Mouse (Mus musculus): ENCODE measurements at regions not wholly inside any gene's neighbourhood (a gene's known extent, or its start where the extent isn't known, plus 50 kb on each side); places are given as distances from the start of the nearest gene placed in this dataset.

GRCm38 (mm10) chr14:48891216-48891615, 174.7 kb upstream of the Ap5m1 start:
- H3K27ac ChIP-seq, result no peak overlapping the region
- H3K4me1 ChIP-seq, result no peaks in the 10 kb centered on the region
- H3K36me3 ChIP-seq, result no peaks in the 10 kb centered on the region
- WGBS, result 77% methylated on average over 9 of the region's 9 CpGs
- no peak overlapping the region for H3K4me2 ChIP-seq
- H3K27me3 ChIP-seq (replicated peaks), result no peaks in the 10 kb centered on the region; the same call in 1 of the 2 replicates
- H3K9me3 ChIP-seq, result no peaks in the 10 kb centered on the region
- ATAC-seq (ENCODE audit: insufficient read depth, low FRiP score, low read depth), result no peak
- H3K4me3 ChIP-seq (replicated peaks), result no peak overlapping the region
- H3K9ac ChIP-seq, result no peak overlapping the region

- 6% methylated on average over 13 of the region's 13 CpGs for WGBS
- H3K27ac ChIP-seq, result no peak overlapping the region
- no peak overlapping the region for H3K4me2 ChIP-seq
- ATAC-seq (ENCODE audit: insufficient read depth, low FRiP score, low read depth), result no peak
- no peaks in the 10 kb centered on the region for H3K27me3 ChIP-seq (replicated peaks)
- H3K9ac ChIP-seq, result no peak overlapping the region
- H3K4me3 ChIP-seq (replicated peaks), result no peak overlapping the region
- no peaks in the 10 kb centered on the region for H3K9me3 ChIP-seq
- H3K36me3 ChIP-seq, result no peaks in the 10 kb centered on the region
- no peaks in the 10 kb centered on the region for H3K4me1 ChIP-seq
Observed at GRCm38 (mm10) chr14:48888954-48889353, 176.9 kb upstream of the Ap5m1 start.

- H3K9ac ChIP-seq, result no peak overlapping the region
- no peak overlapping the region for H3K4me2 ChIP-seq
- H3K36me3 ChIP-seq, result no peaks in the 10 kb centered on the region
- WGBS, result 32% methylated on average over 6 of the region's 6 CpGs
- no peak for ATAC-seq (ENCODE audit: insufficient read depth, low FRiP score, low read depth)
- no peaks in the 10 kb centered on the region for H3K27me3 ChIP-seq (replicated peaks)
- no peaks in the 10 kb centered on the region for H3K4me1 ChIP-seq
- H3K27ac ChIP-seq, result no peak overlapping the region
- no peaks in the 10 kb centered on the region for H3K9me3 ChIP-seq
- H3K4me3 ChIP-seq (replicated peaks), result no peak overlapping the region
Observed at GRCm38 (mm10) chr14:48880041-48880440, 185.9 kb upstream of the Ap5m1 start.

GRCm38 (mm10) chr14:48877998-48878657, 187.8 kb upstream of the Ap5m1 start:
- H3K4me3 ChIP-seq (replicated peaks), result no peak overlapping the region
- ATAC-seq (ENCODE audit: insufficient read depth, low FRiP score, low read depth), result no peak
- no peaks in the 10 kb centered on the region for H3K9me3 ChIP-seq
- no peaks in the 10 kb centered on the region for H3K36me3 ChIP-seq
- WGBS, result 76% methylated on average over 12 of the region's 12 CpGs
- no peak overlapping the region for H3K4me2 ChIP-seq
- H3K4me1 ChIP-seq, result no peaks in the 10 kb centered on the region
- no peaks in the 10 kb centered on the region for H3K27me3 ChIP-seq (replicated peaks)
- no peak overlapping the region for H3K9ac ChIP-seq
- H3K27ac ChIP-seq, result no peak overlapping the region

- Histone ChIP-seq H3K4me1 (no peaks in the 10 kb centered on the region), H3K9ac (no peak overlapping the region), H3K4me3 (replicated peaks) (no peak overlapping the region), H3K4me2 (no peak overlapping the region), H3K27me3 (replicated peaks) (no peaks in the 10 kb centered on the region), H3K36me3 (no peaks in the 10 kb centered on the region), H3K9me3 (no peaks in the 10 kb centered on the region), H3K27ac (no peak overlapping the region)
- 80% methylated on average over 3 of the region's 3 CpGs for WGBS
- no peak for ATAC-seq (ENCODE audit: insufficient read depth, low FRiP score, low read depth)
Observed at GRCm38 (mm10) chr14:48871313-48871712, 194.6 kb upstream of the Ap5m1 start.

- ATAC-seq (ENCODE audit: insufficient read depth, low FRiP score, low read depth), result no peak; the same call in 1 of the 2 replicates
- H3K9ac ChIP-seq, result no peak overlapping the region
- 41% methylated on average over 10 of the region's 10 CpGs for WGBS
- H3K27ac ChIP-seq, result no peak overlapping the region
- H3K4me2 ChIP-seq, result no peak overlapping the region
- no peak overlapping the region for H3K4me3 ChIP-seq (replicated peaks)
- no peaks in the 10 kb centered on the region for H3K27me3 ChIP-seq (replicated peaks)
- H3K9me3 ChIP-seq, result no peaks in the 10 kb centered on the region
- no peaks in the 10 kb centered on the region for H3K36me3 ChIP-seq
- no peaks in the 10 kb centered on the region for H3K4me1 ChIP-seq
Observed at GRCm38 (mm10) chr14:48869956-48870355, 195.9 kb upstream of the Ap5m1 start.

- Histone ChIP-seq H3K27ac (no peak overlapping the region), H3K4me1 (no peaks in the 10 kb centered on the region), H3K9me3 (no peaks in the 10 kb centered on the region), H3K9ac (no peak overlapping the region), H3K36me3 (no peaks in the 10 kb centered on the region), H3K27me3 (replicated peaks) (no peaks in the 10 kb centered on the region; the same call in none of the 2 replicates), H3K4me3 (replicated peaks) (no peak overlapping the region), H3K4me2 (no peak overlapping the region)
- no peak for ATAC-seq (ENCODE audit: insufficient read depth, low FRiP score, low read depth)
- 81% methylated on average over 5 of the region's 5 CpGs for WGBS
Observed at GRCm38 (mm10) chr14:48855453-48855852, 181.8 kb upstream of the Otx2 start.

- Histone ChIP-seq H3K4me2 (no peak overlapping the region), H3K27ac (no peak overlapping the region), H3K4me1 (no peaks in the 10 kb centered on the region), H3K27me3 (replicated peaks) (no peaks in the 10 kb centered on the region; the same call in none of the 2 replicates), H3K36me3 (no peaks in the 10 kb centered on the region), H3K9me3 (no peaks in the 10 kb centered on the region), H3K9ac (no peak overlapping the region), H3K4me3 (replicated peaks) (no peak overlapping the region)
- 32% methylated on average over 9 of the region's 9 CpGs for whole genome bisulfite sequencing
- no peak for ATAC-seq (ENCODE audit: insufficient read depth, low FRiP score, low read depth)
Observed at GRCm38 (mm10) chr14:48854188-48854924, 180.7 kb upstream of the Otx2 start.

- H3K4me3 ChIP-seq (replicated peaks), result no peak overlapping the region
- 47% methylated on average over 7 of the region's 7 CpGs for WGBS
- H3K9me3 ChIP-seq, result no peaks in the 10 kb centered on the region
- H3K4me1 ChIP-seq, result no peaks in the 10 kb centered on the region
- H3K27ac ChIP-seq, result no peak overlapping the region
- ATAC-seq (ENCODE audit: insufficient read depth, low FRiP score, low read depth), result no peak
- H3K9ac ChIP-seq, result no peak overlapping the region
- H3K27me3 ChIP-seq (replicated peaks), result no peaks in the 10 kb centered on the region; the same call in none of the 2 replicates
- H3K36me3 ChIP-seq, result no peaks in the 10 kb centered on the region
- H3K4me2 ChIP-seq, result no peak overlapping the region
Observed at GRCm38 (mm10) chr14:48853479-48854187, 180.0 kb upstream of the Otx2 start.

GRCm38 (mm10) chr14:48852787-48853186, 179.2 kb upstream of the Otx2 start:
- Histone ChIP-seq H3K4me3 (replicated peaks) (peak overlapping the region; percentile 19), H3K4me1 (no peaks in the 10 kb centered on the region), H3K36me3 (no peaks in the 10 kb centered on the region), H3K9me3 (no peaks in the 10 kb centered on the region), H3K27ac (no peak overlapping the region), H3K27me3 (replicated peaks) (no peaks in the 10 kb centered on the region; the same call in none of the 2 replicates), H3K9ac (no peak overlapping the region), H3K4me2 (peak overlapping the region; percentile 43)
- 14% methylated on average over 15 of the region's 15 CpGs for WGBS
- no peak for ATAC-seq (ENCODE audit: insufficient read depth, low FRiP score, low read depth)

GRCm38 (mm10) chr14:48852061-48852460, 178.4 kb upstream of the Otx2 start:
- Histone ChIP-seq H3K27ac (no peak overlapping the region), H3K9me3 (no peaks in the 10 kb centered on the region), H3K4me3 (replicated peaks) (no peak overlapping the region), H3K4me2 (no peak overlapping the region), H3K36me3 (no peaks in the 10 kb centered on the region), H3K27me3 (replicated peaks) (no peaks in the 10 kb centered on the region; the same call in none of the 2 replicates), H3K9ac (no peak overlapping the region), H3K4me1 (no peaks in the 10 kb centered on the region)
- no peak for ATAC-seq (ENCODE audit: insufficient read depth, low FRiP score, low read depth)
- 57% methylated on average over 4 of the region's 4 CpGs for WGBS

- ATAC-seq (ENCODE audit: insufficient read depth, low FRiP score, low read depth), result no peak
- H3K9ac ChIP-seq, result no peak overlapping the region
- H3K36me3 ChIP-seq, result no peaks in the 10 kb centered on the region
- H3K27me3 ChIP-seq (replicated peaks), result no peaks in the 10 kb centered on the region
- 73% methylated on average over 4 of the region's 4 CpGs for WGBS
- H3K4me3 ChIP-seq (replicated peaks), result no peak overlapping the region
- no peak overlapping the region for H3K4me2 ChIP-seq
- H3K9me3 ChIP-seq, result no peaks in the 10 kb centered on the region
- no peak overlapping the region for H3K27ac ChIP-seq
- no peaks in the 10 kb centered on the region for H3K4me1 ChIP-seq
Observed at GRCm38 (mm10) chr14:48842861-48843260, 169.2 kb upstream of the Otx2 start.
